Mouse (Mus musculus) CH12.LX (cell line): ENCODE results near the gene Gtf2ird2. TPM values are rescaled to one million over a fixed set of nuclear protein-coding genes. Genes with fewer than 3 reads are reported as not detected.

Experiments used
- DNase-seq: peaks from one replicate; pipeline ENCODE4 v3.0.0-alpha.2; 2013; ENCODE audit errors: extremely low read depth
- H3K27ac ChIP-seq: 2 replicates; pipeline ENCODE4 v1.5.1; 2012; ENCODE audit warnings: low read depth, mild to moderate bottlenecking, control low read depth, moderate library complexity; ENCODE audit not compliant: insufficient read depth
- H3K27me3 ChIP-seq: replicated peaks from 2 replicates; pipeline ENCODE3; 2012; ENCODE audit warnings: inconsistent platforms
- H3K36me3 ChIP-seq, 2 experiments: replicated peaks in 1 of 2; 2 replicates each; pipeline versions ENCODE3 to v1.6.1; 2012; ENCODE audit warnings: inconsistent platforms in 1 of 2, low read length in 1 of 2, mild to moderate bottlenecking in 1 of 2, mixed read lengths in 1 of 2, moderate library complexity in 1 of 2; ENCODE audit not compliant: control insufficient read depth in 1 of 2, insufficient read depth in 1 of 2
- H3K4me1 ChIP-seq, 2 experiments: 2 replicates each; pipeline ENCODE4 v1.6.1; 2012; ENCODE audit warnings: inconsistent platforms in 1 of 2, moderate library complexity in 1 of 2; ENCODE audit not compliant: insufficient read depth in 2 of 2, control insufficient read depth in 1 of 2
- H3K4me2 ChIP-seq: 2 replicates; pipeline ENCODE4 v1.6.1; 2012; ENCODE audit warnings: low read depth, mild to moderate bottlenecking, control low read depth; ENCODE audit not compliant: poor library complexity, insufficient read depth, severe bottlenecking
- H3K4me3 ChIP-seq, 3 experiments: fragments of 150-350 bp in 1 of 3; sonication (generic) in 1 of 3; replicated peaks in 1 of 3; 2 replicates each; pipeline versions ENCODE3 to v1.5.1; 2011 to 2012; ENCODE audit warnings: low read depth in 2 of 3, low read length in 2 of 3, mild to moderate bottlenecking in 2 of 3, moderate library complexity in 2 of 3, control low read depth in 1 of 3, improper control_type of control experiment in 1 of 3, inconsistent platforms in 1 of 3, mixed read lengths in 1 of 3; ENCODE audit not compliant: poor library complexity in 1 of 3
- H3K79me2 ChIP-seq: replicated peaks from 2 replicates; pipeline ENCODE4 v1.6.1; 2012; ENCODE audit warnings: mild to moderate bottlenecking, moderate library complexity; ENCODE audit not compliant: control insufficient read depth, poor library complexity, insufficient read depth, severe bottlenecking; ENCODE audit errors: extremely low read depth
- H3K9ac ChIP-seq: 2 replicates; pipeline ENCODE4 v1.6.1; 2012; ENCODE audit warnings: low read depth, mild to moderate bottlenecking, control low read depth, moderate library complexity; ENCODE audit not compliant: insufficient read depth
- H3K9me3 ChIP-seq: replicated peaks from 2 replicates; pipeline ENCODE3; 2012; ENCODE audit warnings: low read length, inconsistent platforms, mixed read lengths
- BHLHE40 ChIP-seq: IDR thresholded peaks from 2 replicates; pipeline ENCODE4 v1.6.1; 2011; ENCODE audit warnings: mild to moderate bottlenecking, low read depth, low read length, improper control_type of control experiment
- CHD1 ChIP-seq: IDR thresholded peaks from 2 replicates; pipeline ENCODE4 v1.6.1; 2012; ENCODE audit warnings: low read depth, low read length, improper control_type of control experiment, inconsistent platforms
- CHD2 ChIP-seq: IDR thresholded peaks from 2 replicates; pipeline ENCODE4 v1.6.1; 2011; ENCODE audit warnings: low read length, improper control_type of control experiment
- CTCF ChIP-seq, 2 experiments: IDR thresholded peaks in 1 of 2; conservative IDR thresholded peaks in 1 of 2; 2 replicates each; pipeline ENCODE4 v1.5.1; 2011 to 2012; ENCODE audit warnings: low read depth in 2 of 2, low read length in 2 of 2, improper control_type of control experiment in 1 of 2, inconsistent platforms in 1 of 2, mild to moderate bottlenecking in 1 of 2, moderate library complexity in 1 of 2
- ELF1 ChIP-seq: IDR thresholded peaks from 2 replicates; pipeline ENCODE4 v1.6.1; 2014; ENCODE audit warnings: low read depth, mild to moderate bottlenecking, inconsistent platforms, low read length, improper control_type of control experiment
- GABPA ChIP-seq: IDR thresholded peaks from 2 replicates; pipeline ENCODE4 v1.6.1; 2012; ENCODE audit warnings: low read depth, low read length, improper control_type of control experiment, inconsistent platforms; ENCODE audit not compliant: insufficient replicate concordance
- HCFC1 ChIP-seq: IDR thresholded peaks from 2 replicates; pipeline ENCODE4 v1.6.1; 2012; ENCODE audit warnings: low read depth, mild to moderate bottlenecking, inconsistent platforms, low read length, improper control_type of control experiment
- JUN ChIP-seq: IDR thresholded peaks from 2 replicates; pipeline ENCODE4 v1.6.1; 2011; ENCODE audit warnings: low read depth, mild to moderate bottlenecking, low read length, improper control_type of control experiment, moderate library complexity; ENCODE audit not compliant: insufficient read depth
- MAFK ChIP-seq: IDR thresholded peaks from 2 replicates; pipeline ENCODE4 v1.6.1; 2011; ENCODE audit warnings: low read length, improper control_type of control experiment; ENCODE audit not compliant: insufficient replicate concordance
- MAX ChIP-seq: IDR thresholded peaks from 2 replicates; pipeline ENCODE4 v1.6.1; 2011; ENCODE audit warnings: low read length, improper control_type of control experiment
- MEF2A ChIP-seq: IDR thresholded peaks from 2 replicates; pipeline ENCODE4 v1.6.1; 2014; ENCODE audit warnings: low read depth, mild to moderate bottlenecking, inconsistent platforms, low read length, improper control_type of control experiment, borderline replicate concordance
- MXI1 ChIP-seq: IDR thresholded peaks from 2 replicates; pipeline ENCODE4 v1.6.1; 2011; ENCODE audit warnings: mild to moderate bottlenecking, low read depth, low read length, improper control_type of control experiment
- NELFE ChIP-seq: IDR thresholded peaks from 2 replicates; pipeline ENCODE4 v1.6.1; 2011; ENCODE audit warnings: low read depth, low read length, improper control_type of control experiment
- NRF1 ChIP-seq: IDR thresholded peaks from 2 replicates; pipeline ENCODE4 v1.6.1; 2014; ENCODE audit warnings: low read depth, mild to moderate bottlenecking, inconsistent platforms, low read length, improper control_type of control experiment, moderate library complexity
- POLR2A ChIP-seq: IDR thresholded peaks from 2 replicates; pipeline ENCODE4 v1.6.1; 2011; ENCODE audit warnings: low read depth, mild to moderate bottlenecking, improper control_type of control experiment, low read length
- POLR2AphosphoS2 ChIP-seq: IDR thresholded peaks from 2 replicates; pipeline ENCODE4 v1.6.1; 2011; ENCODE audit warnings: low read depth, low read length, improper control_type of control experiment
- RAD21 ChIP-seq: IDR thresholded peaks from 2 replicates; pipeline ENCODE4 v1.6.1; 2011; ENCODE audit warnings: low read depth, mild to moderate bottlenecking, low read length, improper control_type of control experiment, moderate library complexity
- SMC3 ChIP-seq: IDR thresholded peaks from 2 replicates; pipeline ENCODE4 v1.6.1; 2011; ENCODE audit warnings: low read depth, low read length, improper control_type of control experiment
- TBP ChIP-seq: conservative IDR thresholded peaks from 2 replicates; pipeline ENCODE4 v1.6.1; 2011; ENCODE audit warnings: low read depth, low read length, improper control_type of control experiment
- TCF12 ChIP-seq: IDR thresholded peaks from 2 replicates; pipeline ENCODE4 v1.6.1; 2014; ENCODE audit warnings: low read depth, mild to moderate bottlenecking, inconsistent platforms, low read length, improper control_type of control experiment
- UBTF ChIP-seq: IDR thresholded peaks from 2 replicates; pipeline ENCODE4 v1.6.1; 2012; ENCODE audit warnings: low read depth, mild to moderate bottlenecking, inconsistent platforms, low read length, improper control_type of control experiment, moderate library complexity
- USF2 ChIP-seq: conservative IDR thresholded peaks from 2 replicates; pipeline ENCODE4 v1.6.1; 2011; ENCODE audit warnings: low read depth, low read length, improper control_type of control experiment
- ZKSCAN1 ChIP-seq: IDR thresholded peaks from 2 replicates; pipeline ENCODE4 v1.6.1; 2012; ENCODE audit warnings: low read depth, inconsistent platforms, low read length, improper control_type of control experiment, borderline replicate concordance
- ZMIZ1 ChIP-seq: IDR thresholded peaks from 2 replicates; pipeline ENCODE4 v1.6.1; 2012; ENCODE audit warnings: low read depth, mild to moderate bottlenecking, inconsistent platforms, low read length, improper control_type of control experiment
- dilution Hi-C: fragments of 300-500 bp; cut with MboI; formaldehyde crosslinking; loops from 2 replicates; pipeline ENCODE4 v1.14.3; 2020; ENCODE audit warnings: low sequenced_read_pairs; ENCODE audit not compliant: extremely low pct_unique_long_range_greater_than_20kb, extremely low pct_ligation_motif_present
- in situ Hi-C: fragments of 300-500 bp; cut with MboI; formaldehyde crosslinking; loops from 3 replicates; pipeline ENCODE4 v1.14.3; 2019; ENCODE audit warnings: low sequenced_read_pairs, low pct_ligation_motif_present, low pct_unique_long_range_greater_than_20kb, mixed read lengths
- polyA plus RNA-seq: library from polyadenylated mRNA; unstranded; fragments of >175 nt; gene quantifications from 2 replicates; pipeline ENCODE4 v1.2.1, GENCODE M21; 2012; ENCODE audit warnings: low read depth; ENCODE audit not compliant: insufficient read length
- total RNA-seq, 2 experiments: library from RNA; depleted of rRNA; stranded (reverse); fragments of 300-350 nt in 1 of 2; fragments of >200 nt in 1 of 2; gene quantifications; 2 replicates each; pipeline ENCODE4 v1.2.3; 2012 to 2014

Gene Gtf2ird2
- total and polyA plus RNA-seq, 3 experiments: 1.9 to 9.7 (median 4.7) TPM

GRCm38 (mm10) chr5:134173206-134173605 lies 10.6 kb upstream of the Gtf2ird2 start:
- dilution Hi-C loops (no loop called here), in situ Hi-C loops (no loop called here)
- Histone ChIP-seq H3K4me2 (no peak overlapping the region), H3K27me3 (no peaks in the 10 kb centered on the region), H3K9me3 (no peaks in the 10 kb centered on the region), H3K27ac (no peak overlapping the region), H3K4me3 (no peak overlapping the region), H3K9ac (no peak overlapping the region), H3K36me3 (peaks cover 28 to 57% of the 10 kb centered on the region in 2 experiments), H3K4me1 (peaks cover 4 to 41% of the 10 kb centered on the region in 2 experiments; a peak in 3 of 4 replicates), H3K79me2 (peaks cover 18% of the 10 kb centered on the region)
- peak; percentile 51 for TF ChIP-seq SMC3
- TF ChIP-seq RAD21: peak; percentile 51
- peak; percentile 72 to 78 for TF ChIP-seq CTCF (conservative IDR thresholded peaks at IDR 0.05 in 1 of 2, IDR thresholded peaks at IDR 0.05 in 1 of 2; ENCODE audit: low read depth in 2 of 2, low read length in 2 of 2)
- no peak for TF ChIP-seq POLR2A
- peak; percentile 70 for DNase-seq

- H3K36me3 ChIP-seq: peaks cover 16 to 36% of the 10 kb centered on the region in 2 experiments
- H3K9me3 ChIP-seq: no peaks in the 10 kb centered on the region
- peaks cover 4 to 46% of the 10 kb centered on the region in 2 experiments; a peak in 3 of 4 replicates for H3K4me1 ChIP-seq
- peak overlapping the region; percentile 55; the same call in 1 of the 2 replicates for H3K27ac ChIP-seq
- in situ Hi-C loops: no loop called here
- peak overlapping the region; percentile 81 to 96 (median 92) for H3K4me3 ChIP-seq
- peak; percentile 77; the same call in 1 of the 2 replicates for TF ChIP-seq TBP
- no peak for TF ChIP-seq CHD2
- H3K27me3 ChIP-seq: no peaks in the 10 kb centered on the region
- peak; percentile 54 for DNase-seq
- H3K4me2 ChIP-seq: peak overlapping the region; percentile 83
- peak overlapping the region; percentile 81 for H3K9ac ChIP-seq
- H3K79me2 ChIP-seq: peaks cover 18% of the 10 kb centered on the region
- dilution Hi-C loops: no loop called here
Measured at GRCm38 (mm10) chr5:134175696-134176095, 8.1 kb upstream of the Gtf2ird2 start.

GRCm38 (mm10) chr5:134176169-134176881 lies 7.5 kb upstream of the Gtf2ird2 start, which contains the start of gene Rcc1l:
Gene Rcc1l, minus strand, starts transcription at chr5:134176774.
- Histone ChIP-seq H3K36me3 (peaks cover 13 to 30% of the 10 kb centered on the region in 2 experiments), H3K79me2 (peaks cover 18% of the 10 kb centered on the region), H3K4me2 (peak within 1 kb of the TSS; percentile 83), H3K4me3 (peak within 1 kb of the TSS; percentile 81 to 96 (median 92)), H3K27ac (peak within 1 kb of the TSS; percentile 55), H3K9ac (peak within 1 kb of the TSS; percentile 81), H3K4me1 (peaks cover 4 to 46% of the 10 kb centered on the region in 2 experiments; a peak in 3 of 4 replicates), H3K27me3 (no peaks in the 10 kb centered on the region), H3K9me3 (no peaks in the 10 kb centered on the region)
- dilution Hi-C loops (no loop called here), in situ Hi-C loops (no loop called here)
- DNase-seq: peak; percentile 91
- TF ChIP-seq USF2 (no peak), HCFC1 (peak; percentile 96), JUN (no peak), ZMIZ1 (peak; percentile 60), CHD1 (no peak; the same call in 1 of the 2 replicates), MAX (peak; percentile 79), NELFE (peak; percentile 40), NRF1 (peak; percentile 91), MEF2A (peak; percentile 61; the same call in 1 of the 2 replicates), GABPA (peak; percentile 63; the same call in 1 of the 2 replicates), ELF1 (peak; percentile 74), POLR2A (peak; percentile 85), UBTF (peak; percentile 86; the same call in 1 of the 2 replicates), RAD21 (no peak), POLR2AphosphoS2 (peak; percentile 55; the same call in 1 of the 2 replicates), TCF12 (peak; percentile 88; the same call in 1 of the 2 replicates), MAFK (no peak), ZKSCAN1 (no peak), MXI1 (peak; percentile 100), BHLHE40 (no peak), CHD2 (peak; percentile 99)
